8 mouse cellular contexts compared by ENCODE assay signal in genomic region chr2:131233307-131234126, GRCm38 (mm10). TPM values are rescaled to one million over a fixed set of nuclear protein-coding genes. Genes with fewer than 3 reads are reported as not detected.
DNase-seq lines count a peak whose midpoint lies in the region; ATAC-seq lines count a peak whose summit lies in the region.

Mavs (plus strand) TSS chr2:131234063.

- no peak within 1 kb of the TSS for H3K27ac ChIP-seq in forebrain, embryonic 14.5 days (ENCODE audit: low read depth, low read length)
- H3K27ac ChIP-seq in neural tube, embryonic 15.5 days (replicated peaks): peak within 1 kb of the TSS; percentile 62; the same call in 1 of the 2 replicates

- peak within 1 kb of the TSS; percentile 45 for H3K4me3 ChIP-seq in forebrain, embryonic 14.5 days (ENCODE audit: low read depth, low read length)
- peak within 1 kb of the TSS; percentile 52 for H3K4me3 ChIP-seq in neural tube, embryonic 15.5 days (replicated peaks)

- DNase-seq in ES-CJ7 (ENCODE audit: low read depth, low spot score): peak; percentile 94
- peak; percentile 91 for DNase-seq in cerebellum, adult 11 months
- peak; percentile 97 for DNase-seq in forebrain, embryonic 14.5 days (ENCODE audit: low spot score)
- DNase-seq in heart, postnatal 14 days: peak; percentile 95 to 96
- peak; percentile 94 for DNase-seq in layer of hippocampus, adult 11-12 months (ENCODE audit: low spot score)
- DNase-seq in lung, adult 18-20 months: peak; percentile 97 to 98
- DNase-seq in testis, postnatal 14 days (ENCODE audit: low spot score): peak; percentile 94

- H3K4me2 ChIP-seq in forebrain, embryonic 14.5 days (ENCODE audit: low read length): peak within 1 kb of the TSS; percentile 86
- peak within 1 kb of the TSS; percentile 81 for H3K4me2 ChIP-seq in neural tube, embryonic 15.5 days

- ATAC-seq in forebrain, embryonic 14.5 days: peak; percentile 100
- peak; percentile 100 for ATAC-seq in neural tube, embryonic 15.5 days (ENCODE audit: low FRiP score)

- H3K4me1 ChIP-seq in forebrain, embryonic 14.5 days (ENCODE audit: control insufficient read depth, insufficient read depth, low read length): peaks cover 7% of the 10 kb centered on the region; the same call in 1 of the 2 replicates
- peaks cover 18% of the 10 kb centered on the region for H3K4me1 ChIP-seq in neural tube, embryonic 15.5 days

- H3K9me3 ChIP-seq in forebrain, embryonic 14.5 days (replicated peaks; ENCODE audit: control insufficient read depth, low read length): no peaks in the 10 kb centered on the region
- H3K9me3 ChIP-seq in neural tube, embryonic 15.5 days (replicated peaks): no peaks in the 10 kb centered on the region

- WGBS in forebrain, embryonic 14.5 days: 8% methylated on average over 29 of the region's 29 CpGs
- WGBS in neural tube, embryonic 15.5 days: 12% methylated on average over 29 of the region's 29 CpGs

- H3K9ac ChIP-seq in forebrain, embryonic 14.5 days (ENCODE audit: low read length): peak within 1 kb of the TSS; percentile 63
- peak within 1 kb of the TSS; percentile 47 for H3K9ac ChIP-seq in neural tube, embryonic 15.5 days (replicated peaks)

- H3K36me3 ChIP-seq in forebrain, embryonic 14.5 days (ENCODE audit: control insufficient read depth, insufficient read depth, low read length): no peaks in the 10 kb centered on the region
- H3K36me3 ChIP-seq in neural tube, embryonic 15.5 days: no peaks in the 10 kb centered on the region

- intact Hi-C loops in heart, postnatal 14 days (cut with DNase I): loop anchor here (2.0 kb wide), 1 partner anchor 17 kb away; no protein-coding TSS in a partner anchor

- H3K27me3 ChIP-seq in forebrain, embryonic 14.5 days (replicated peaks; ENCODE audit: control insufficient read depth, insufficient read depth, low read length): no peaks in the 10 kb centered on the region
- H3K27me3 ChIP-seq in neural tube, embryonic 15.5 days (replicated peaks): no peaks in the 10 kb centered on the region

RNA-seq across cellular contexts. Expression of gene Mavs, which starts in this region (rescaled TPM):
- 6.5 and 6.6 TPM in 2 replicates for polyA plus RNA-seq in forebrain, embryonic 14.5 days (2014; fragmentation: Nextera tagmentation; extraction: Ambion mirVana)
- 10 to 100 TPM; 52.1 to 54.8 TPM for total RNA-seq in heart, postnatal 14 days (2021)
- 6.4 and 9.0 TPM in 2 replicates for polyA plus RNA-seq in neural tube, embryonic 15.5 days (2015; fragmentation: Nextera tagmentation; extraction: Ambion mirVana)
